Mouse (Mus musculus) lung, embryonic 15.5 days (tissue): ENCODE measurements around the gene Stmnd1. TPM values are rescaled to one million over a fixed set of nuclear protein-coding genes. Genes with fewer than 3 reads are reported as not detected.
"Not testable (repeated sequence)": the region's sequence is repeated elsewhere in the genome, so short reads cannot be mapped to it uniquely, and the experiment has no call there.

Experiments used
- ATAC-seq: fragments of 200-750 bp; cut with Nextera tagmentation; 2 replicates; pipeline ENCODE4 v1.8.0; 2017; ENCODE audit warnings: moderate number of reproducible peaks, borderline replicate concordance; ENCODE audit not compliant: low FRiP score, low TSS enrichment; ENCODE audit errors: extremely low read depth
- H3K27ac ChIP-seq: fragments of 300-500 bp; sonication (generic); 2 replicates; pipeline ENCODE4 v1.5.1; 2015; ENCODE audit warnings: moderate library complexity, mild to moderate bottlenecking, inconsistent platforms
- H3K27me3 ChIP-seq: fragments of 300-500 bp; sonication (generic); 2 replicates; pipeline ENCODE4 v1.6.1; 2015; ENCODE audit warnings: inconsistent platforms
- H3K36me3 ChIP-seq: fragments of 300-500 bp; sonication (generic); 2 replicates; pipeline ENCODE4 v1.6.1; 2015; ENCODE audit warnings: inconsistent platforms
- H3K4me1 ChIP-seq: fragments of 300-500 bp; sonication (generic); 2 replicates; pipeline ENCODE4 v1.6.1; 2015; ENCODE audit warnings: inconsistent platforms
- H3K4me2 ChIP-seq: fragments of 300-500 bp; sonication (generic); 2 replicates; pipeline ENCODE4 v1.6.1; 2015; ENCODE audit warnings: inconsistent platforms, mild to moderate bottlenecking, moderate library complexity
- H3K4me3 ChIP-seq: fragments of 300-500 bp; sonication (generic); 2 replicates; pipeline ENCODE4 v1.5.1; 2015; ENCODE audit warnings: mild to moderate bottlenecking, inconsistent platforms
- H3K9ac ChIP-seq: fragments of 300-500 bp; sonication (generic); 2 replicates; pipeline ENCODE4 v1.6.1; 2015; ENCODE audit warnings: inconsistent platforms
- H3K9me3 ChIP-seq: fragments of 300-500 bp; sonication (generic); 2 replicates; pipeline ENCODE4 v1.6.1; 2016; ENCODE audit warnings: inconsistent platforms
- WGBS: fragments of 180-500 bp; shearing (Covaris S2); methylation state at CpG from one replicate; pipeline ENCODE4 v1.1.7; 2015; 5-methylcytosine and 5-hydroxymethylcytosine counted together
- polyA plus RNA-seq: library from polyadenylated mRNA; unstranded; fragments of >200 nt; fragmentation: Nextera tagmentation; extraction: Ambion mirVana; gene quantifications from 2 replicates; pipeline ENCODE4 v1.2.1, GENCODE M21; 2015

Gene Stmnd1
- 0.17 and 0.23 TPM in 2 replicates for polyA plus RNA-seq

DNA sequence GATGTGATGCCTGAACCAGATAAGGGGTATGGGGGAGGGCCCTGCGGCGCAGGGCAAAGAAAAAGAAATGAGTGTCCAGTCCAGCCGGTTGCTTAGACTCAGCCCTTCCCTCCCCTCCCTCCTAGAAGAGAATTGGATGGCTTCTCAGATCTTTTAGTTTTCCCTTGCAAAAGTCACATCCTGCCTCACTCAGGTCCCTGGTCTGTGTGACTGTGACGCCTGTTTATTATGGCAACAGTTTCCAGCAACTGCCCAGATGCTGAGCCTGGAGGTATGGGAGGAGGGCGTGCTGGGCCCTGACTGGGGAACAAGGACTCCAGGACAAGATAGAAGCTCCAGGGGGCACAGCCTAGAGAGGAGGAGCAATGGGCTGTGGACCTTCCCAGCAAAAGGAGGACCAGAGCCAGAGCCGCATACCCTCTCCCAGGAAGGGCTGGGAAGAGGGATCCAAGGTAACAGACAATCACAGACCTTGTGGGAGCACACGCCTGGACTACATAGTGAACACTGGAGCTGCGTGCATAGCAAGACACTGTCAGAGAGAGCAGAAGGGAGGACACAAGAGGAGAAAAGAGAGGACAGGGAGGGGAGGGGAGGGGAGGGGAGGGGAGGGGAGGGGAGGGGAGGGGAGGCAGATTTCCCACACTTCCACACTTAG is at the start of gene Stmnd1:
TSS of gene Stmnd1 (plus strand) at position 269 of the 658 bp plus-strand sequence.
- no peaks in the 10 kb centered on the region for H3K27me3 ChIP-seq
- peak within 1 kb of the TSS; percentile 44 for H3K27ac ChIP-seq
- H3K4me1 ChIP-seq, result peaks cover 20% of the 10 kb centered on the region
- no peak within 1 kb of the TSS; the same call in 1 of the 2 replicates for H3K9ac ChIP-seq
- peak within 1 kb of the TSS; percentile 50 for H3K4me2 ChIP-seq
- peak within 1 kb of the TSS; percentile 12; the same call in 1 of the 2 replicates for H3K4me3 ChIP-seq
- no peaks in the 10 kb centered on the region for H3K9me3 ChIP-seq
- WGBS, result 16% methylated on average over 8 of the region's 8 CpGs
- peak; percentile 35; the same call in 1 of the 2 replicates for ATAC-seq
- H3K36me3 ChIP-seq, result no peaks in the 10 kb centered on the region

DNA sequence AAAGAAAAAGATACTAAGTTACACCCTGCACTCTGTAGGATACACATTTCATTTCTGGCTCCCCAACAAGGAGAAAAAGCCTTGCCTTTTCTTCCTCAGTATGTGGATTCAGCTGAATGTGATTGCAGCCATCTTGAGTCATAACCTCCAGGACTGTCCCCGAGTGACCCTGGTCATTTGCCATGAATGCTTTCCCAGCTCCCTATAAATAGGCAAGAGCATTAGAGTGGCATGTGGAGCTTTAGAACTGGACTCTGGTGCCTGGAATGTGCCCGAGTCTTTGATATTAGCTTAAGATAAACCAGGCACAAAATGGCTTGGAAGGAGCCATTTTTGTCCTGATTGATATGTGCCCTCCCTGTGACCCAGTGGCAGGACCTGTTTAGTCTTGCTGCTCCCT is 46.6 kb upstream of the Stmnd1 start:
- no peaks in the 10 kb centered on the region for H3K36me3 ChIP-seq
- no peak for ATAC-seq
- no peaks in the 10 kb centered on the region for H3K27me3 ChIP-seq
- H3K4me3 ChIP-seq, result no peak overlapping the region
- no peak overlapping the region for H3K27ac ChIP-seq
- H3K9me3 ChIP-seq, result no peaks in the 10 kb centered on the region
- H3K4me1 ChIP-seq, result 0 out of 2 replicates have a peak, but pooled peaks cover 6% of the 10 kb centered on the region
- H3K4me2 ChIP-seq, result no peak overlapping the region
- H3K9ac ChIP-seq, result no peak overlapping the region
- WGBS, result 47% methylated on average over 2 of the region's 2 CpGs

DNA sequence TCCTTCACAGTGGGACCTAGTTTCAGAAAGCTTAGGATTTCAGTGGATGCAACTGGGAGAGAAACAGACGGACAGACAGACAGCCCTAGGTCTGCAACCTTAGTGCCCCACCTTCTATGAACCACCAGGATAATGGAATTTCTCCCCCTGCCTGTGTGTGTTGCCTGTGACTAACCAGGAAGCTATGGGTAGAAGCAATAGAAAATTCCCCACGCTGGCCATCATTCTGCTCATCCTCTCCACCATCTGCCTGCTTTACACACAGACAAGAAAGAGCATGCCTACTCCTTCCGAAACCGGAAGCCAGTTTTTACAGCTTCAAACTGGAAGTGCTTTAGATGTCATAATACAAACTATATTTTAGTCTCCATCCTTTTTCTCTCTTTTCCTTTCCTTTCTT is 46.0 kb upstream of the Stmnd1 start:
- WGBS, result 82% methylated on average over 4 of the region's 4 CpGs
- no peak overlapping the region for H3K9ac ChIP-seq
- no peaks in the 10 kb centered on the region for H3K9me3 ChIP-seq
- ATAC-seq, result no peak
- no peak overlapping the region for H3K4me2 ChIP-seq
- 0 out of 2 replicates have a peak, but pooled peaks cover 6% of the 10 kb centered on the region for H3K4me1 ChIP-seq
- H3K27ac ChIP-seq, result no peak overlapping the region
- H3K4me3 ChIP-seq, result no peak overlapping the region
- no peaks in the 10 kb centered on the region for H3K36me3 ChIP-seq
- no peaks in the 10 kb centered on the region for H3K27me3 ChIP-seq

DNA sequence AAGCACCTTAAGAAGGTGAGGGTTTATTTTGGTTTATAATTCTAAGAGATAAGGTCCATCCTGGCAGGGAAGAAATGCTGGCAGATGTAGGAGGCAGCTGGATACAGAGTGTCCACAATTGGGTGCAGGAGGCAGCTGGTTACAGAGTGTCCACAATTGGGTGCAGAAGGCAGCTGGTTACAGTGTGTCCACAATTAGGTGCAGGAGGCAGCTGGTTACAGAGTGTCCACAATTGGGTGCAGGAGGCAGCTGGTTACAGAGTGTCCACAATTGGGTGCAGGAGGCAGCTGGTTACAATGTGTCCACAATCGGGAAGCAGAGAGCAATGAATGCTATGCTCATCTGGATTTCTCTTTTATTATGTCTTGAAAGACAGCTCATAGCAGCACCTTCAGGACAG is 44.8 kb upstream of the Stmnd1 start:
- not testable (repeated sequence) for H3K4me1 ChIP-seq, H3K4me2 ChIP-seq, H3K36me3 ChIP-seq, ATAC-seq, H3K4me3 ChIP-seq, H3K27me3 ChIP-seq, H3K27ac ChIP-seq, H3K9ac ChIP-seq, H3K9me3 ChIP-seq
- 85% methylated on average over 1 of the region's 1 CpGs for WGBS

DNA sequence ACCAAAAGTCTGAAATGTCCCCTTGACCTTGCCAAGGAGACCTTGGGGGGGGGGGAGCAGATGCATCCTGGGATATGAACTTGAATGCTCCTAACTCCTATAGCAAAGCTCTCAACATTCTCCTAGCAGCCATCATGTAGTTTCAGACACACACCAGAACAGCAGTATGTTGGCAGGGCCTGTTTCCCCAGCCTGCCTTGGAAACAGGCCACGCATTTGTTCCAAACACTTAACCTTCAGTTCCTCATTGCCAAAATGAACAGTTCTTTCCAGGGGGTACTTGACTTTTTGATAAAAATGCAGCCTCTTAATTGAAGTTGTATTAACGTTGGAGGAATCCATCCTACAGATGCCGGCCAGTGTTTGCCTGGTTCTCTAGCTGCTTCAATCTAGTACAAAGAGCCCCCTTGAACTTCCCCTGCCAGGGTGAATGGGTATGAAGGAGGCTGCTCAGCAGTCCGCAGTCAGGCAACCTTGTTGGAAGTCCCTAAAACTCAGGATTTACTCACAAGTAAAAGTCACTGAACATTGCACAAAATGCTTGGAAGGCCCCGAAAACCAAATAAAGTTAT is 41.9 kb upstream of the Stmnd1 start:
- no peak for ATAC-seq
- Histone ChIP-seq H3K36me3 (no peaks in the 10 kb centered on the region), H3K9ac (no peak overlapping the region), H3K27me3 (no peaks in the 10 kb centered on the region), H3K4me1 (0 out of 2 replicates have a peak, but pooled peaks cover 6% of the 10 kb centered on the region), H3K27ac (no peak overlapping the region), H3K9me3 (no peaks in the 10 kb centered on the region), H3K4me2 (no peak overlapping the region), H3K4me3 (no peak overlapping the region)
- WGBS, result 53% methylated on average over 5 of the region's 5 CpGs

DNA sequence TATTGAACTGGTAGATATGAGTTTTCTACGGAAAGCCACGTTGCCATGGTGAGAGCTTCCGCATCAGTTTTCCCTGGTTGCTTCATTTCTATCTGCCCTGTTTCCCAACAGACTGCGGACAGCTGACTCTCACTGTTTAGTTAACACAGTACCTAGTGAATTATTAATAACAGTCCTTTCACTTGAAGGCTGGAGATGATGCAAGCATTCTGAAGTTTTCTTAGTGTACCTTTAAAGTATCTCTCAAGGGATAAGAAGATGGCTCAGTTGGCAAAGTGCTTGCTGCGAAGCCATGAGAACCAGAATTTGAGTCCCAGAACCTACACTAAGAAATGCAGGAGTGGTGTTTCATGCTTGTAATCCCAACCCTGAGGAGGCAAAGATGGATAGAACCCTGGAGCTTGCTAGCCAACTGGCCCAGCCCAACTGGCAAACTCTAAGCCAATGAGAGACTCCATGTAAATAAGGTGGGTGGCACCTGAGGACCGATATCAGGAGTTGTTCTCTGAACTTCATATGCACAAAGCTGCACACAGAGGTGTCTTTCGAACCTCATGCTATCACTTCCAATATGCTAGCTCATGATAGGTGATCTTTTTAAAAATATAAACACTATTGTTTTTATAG is 35.7 kb upstream of the Stmnd1 start:
- Histone ChIP-seq H3K9ac (no peak overlapping the region), H3K27me3 (no peaks in the 10 kb centered on the region), H3K4me1 (no peaks in the 10 kb centered on the region), H3K4me2 (no peak overlapping the region), H3K9me3 (no peaks in the 10 kb centered on the region), H3K4me3 (no peak overlapping the region), H3K27ac (no peak overlapping the region), H3K36me3 (no peaks in the 10 kb centered on the region)
- 52% methylated on average over 7 of the region's 7 CpGs for WGBS
- no peak for ATAC-seq

DNA sequence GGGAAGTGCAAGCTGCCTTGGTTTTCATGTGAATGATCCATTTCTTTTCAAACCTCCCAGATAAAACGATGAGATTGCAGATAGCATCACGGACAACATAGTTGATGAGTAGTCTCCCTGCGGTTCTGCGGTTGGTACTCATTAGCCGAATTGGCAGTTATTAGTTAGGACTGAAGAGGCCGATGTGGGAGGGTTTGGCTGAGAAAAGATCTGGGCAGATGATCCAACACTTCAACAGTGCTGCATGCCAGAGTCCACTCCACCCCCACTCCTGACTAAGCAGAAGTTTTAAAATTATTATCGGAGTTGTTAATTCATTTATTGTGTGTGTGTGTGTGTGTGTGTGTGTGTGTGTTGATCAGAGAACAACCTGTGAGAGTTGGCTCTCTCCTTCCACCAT is 34.7 kb upstream of the Stmnd1 start:
- H3K27me3 ChIP-seq, result no peaks in the 10 kb centered on the region
- no peak overlapping the region for H3K27ac ChIP-seq
- H3K9me3 ChIP-seq, result no peaks in the 10 kb centered on the region
- no peak overlapping the region for H3K9ac ChIP-seq
- H3K4me1 ChIP-seq, result no peaks in the 10 kb centered on the region
- no peaks in the 10 kb centered on the region for H3K36me3 ChIP-seq
- no peak overlapping the region for H3K4me3 ChIP-seq
- H3K4me2 ChIP-seq, result no peak overlapping the region
- no peak for ATAC-seq
- WGBS, result 66% methylated on average over 7 of the region's 7 CpGs

DNA sequence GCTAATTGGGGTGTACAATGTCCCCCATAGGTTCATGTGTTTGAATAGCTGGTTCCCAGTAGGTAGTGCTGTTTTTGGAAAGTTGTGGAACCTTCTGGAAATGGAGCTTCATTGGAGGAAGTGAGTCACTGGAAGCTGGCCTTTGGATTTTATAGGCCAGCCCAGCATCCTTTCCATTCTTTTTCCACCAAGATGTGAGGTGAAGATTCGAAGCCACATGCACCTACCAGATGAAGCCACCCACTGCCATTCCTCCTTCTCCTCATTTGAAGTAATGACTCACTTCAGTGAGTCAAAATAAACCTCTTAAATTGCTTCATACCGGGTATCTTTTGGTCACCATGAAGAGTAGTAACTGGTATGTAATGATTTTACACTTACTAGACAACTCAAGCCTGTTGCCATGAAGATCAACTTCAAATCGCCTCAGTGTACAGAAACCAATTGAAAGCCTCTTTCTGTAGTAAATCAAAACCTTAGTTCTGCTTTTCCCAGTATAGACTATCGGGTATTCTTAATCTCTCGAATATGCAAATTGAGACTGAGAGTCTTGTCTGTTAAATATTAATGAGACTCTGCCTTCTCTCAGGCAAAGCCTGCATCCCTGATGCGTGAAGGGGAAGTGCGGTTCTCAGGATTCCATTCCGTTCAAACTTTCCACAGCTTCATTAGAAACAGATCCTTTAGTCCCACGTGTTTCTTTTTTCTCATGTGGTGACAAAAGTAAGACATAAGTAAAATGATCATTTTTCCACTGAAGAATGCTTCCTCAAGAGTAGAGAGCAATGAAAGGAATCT is 31.9 kb upstream of the Stmnd1 start:
- Histone ChIP-seq H3K9me3 (no peaks in the 10 kb centered on the region), H3K4me3 (no peak overlapping the region), H3K36me3 (no peaks in the 10 kb centered on the region), H3K9ac (no peak overlapping the region), H3K4me2 (no peak overlapping the region), H3K27me3 (no peaks in the 10 kb centered on the region), H3K4me1 (no peaks in the 10 kb centered on the region), H3K27ac (no peak overlapping the region)
- ATAC-seq, result no peak
- WGBS, result 75% methylated on average over 9 of the region's 9 CpGs

DNA sequence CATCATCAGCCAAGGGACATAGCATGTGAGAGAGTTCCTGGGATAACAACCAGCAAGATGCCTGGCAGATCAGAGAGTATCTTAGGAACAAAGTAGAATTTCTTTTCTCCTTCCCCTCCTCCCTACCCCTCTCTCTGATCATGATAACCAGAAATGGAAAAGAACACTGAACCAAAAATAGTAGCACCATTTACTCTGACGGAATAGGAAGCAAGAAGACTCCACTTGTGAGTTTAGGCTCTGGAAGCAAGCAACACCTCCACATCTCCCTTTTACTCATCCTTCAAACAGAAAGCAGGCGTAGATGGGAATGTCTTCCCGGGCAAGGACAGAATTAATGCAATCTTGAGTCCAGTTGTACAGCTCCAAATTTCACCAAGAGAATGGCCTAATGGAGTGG is 19.8 kb upstream of the Stmnd1 start:
- no peak overlapping the region for H3K27ac ChIP-seq
- no peaks in the 10 kb centered on the region for H3K36me3 ChIP-seq
- H3K27me3 ChIP-seq, result no peaks in the 10 kb centered on the region
- no peak overlapping the region for H3K4me2 ChIP-seq
- H3K4me3 ChIP-seq, result no peak overlapping the region
- no peak overlapping the region for H3K9ac ChIP-seq
- WGBS, result 76% methylated on average over 3 of the region's 3 CpGs
- no peaks in the 10 kb centered on the region for H3K9me3 ChIP-seq
- H3K4me1 ChIP-seq, result peaks cover 6% of the 10 kb centered on the region
- no peak for ATAC-seq

DNA sequence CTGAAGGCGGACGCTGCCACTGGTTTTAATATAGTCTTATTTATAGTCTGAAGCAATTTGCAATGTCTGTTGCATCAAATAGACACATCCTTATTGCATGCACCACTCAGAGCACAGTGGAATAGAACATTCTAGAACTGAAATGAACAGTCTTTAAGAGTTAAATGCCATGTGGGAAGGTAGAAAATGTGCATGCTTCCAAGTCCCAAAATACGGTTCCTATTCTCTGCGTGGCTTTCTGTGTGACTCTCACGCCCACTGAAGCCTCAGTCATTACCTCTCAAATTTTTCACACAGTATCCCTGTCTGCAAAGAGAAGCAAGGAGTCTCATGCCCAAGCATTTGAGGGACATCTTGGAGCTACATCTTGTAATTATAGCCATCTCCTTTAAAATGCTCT is 19.4 kb upstream of the Stmnd1 start:
- WGBS, result 90% methylated on average over 5 of the region's 5 CpGs
- Histone ChIP-seq H3K4me2 (no peak overlapping the region), H3K27me3 (no peaks in the 10 kb centered on the region), H3K9me3 (no peaks in the 10 kb centered on the region), H3K4me1 (peaks cover 6% of the 10 kb centered on the region), H3K9ac (no peak overlapping the region), H3K36me3 (no peaks in the 10 kb centered on the region), H3K27ac (no peak overlapping the region), H3K4me3 (no peak overlapping the region)
- no peak for ATAC-seq

DNA sequence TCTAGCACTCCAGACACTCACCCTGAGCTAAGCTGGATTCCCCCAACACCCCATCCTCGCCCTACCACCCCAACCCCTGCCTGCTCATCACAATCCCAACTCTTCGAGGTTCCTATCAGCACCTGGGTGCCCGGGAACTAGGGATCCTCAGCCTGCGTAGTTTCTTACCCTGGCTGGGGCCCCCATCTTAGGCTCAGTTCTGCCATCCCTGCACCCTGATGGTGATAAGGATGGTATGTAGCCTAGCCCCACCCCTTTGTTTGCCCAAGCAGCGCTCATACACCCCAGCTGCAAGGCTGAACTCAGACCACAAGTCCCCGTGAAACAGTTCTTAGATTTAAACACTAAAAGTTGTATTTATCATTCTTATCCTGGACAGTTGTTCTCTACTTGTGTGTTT is 17.9 kb upstream of the Stmnd1 start:
- H3K4me1 ChIP-seq, result peaks cover 6% of the 10 kb centered on the region
- ATAC-seq, result no peak
- H3K27me3 ChIP-seq, result no peaks in the 10 kb centered on the region
- H3K9me3 ChIP-seq, result no peaks in the 10 kb centered on the region
- 37% methylated on average over 6 of the region's 6 CpGs for WGBS
- H3K4me3 ChIP-seq, result no peak overlapping the region
- H3K4me2 ChIP-seq, result no peak overlapping the region
- H3K36me3 ChIP-seq, result no peaks in the 10 kb centered on the region
- no peak overlapping the region for H3K27ac ChIP-seq
- no peak overlapping the region for H3K9ac ChIP-seq

DNA sequence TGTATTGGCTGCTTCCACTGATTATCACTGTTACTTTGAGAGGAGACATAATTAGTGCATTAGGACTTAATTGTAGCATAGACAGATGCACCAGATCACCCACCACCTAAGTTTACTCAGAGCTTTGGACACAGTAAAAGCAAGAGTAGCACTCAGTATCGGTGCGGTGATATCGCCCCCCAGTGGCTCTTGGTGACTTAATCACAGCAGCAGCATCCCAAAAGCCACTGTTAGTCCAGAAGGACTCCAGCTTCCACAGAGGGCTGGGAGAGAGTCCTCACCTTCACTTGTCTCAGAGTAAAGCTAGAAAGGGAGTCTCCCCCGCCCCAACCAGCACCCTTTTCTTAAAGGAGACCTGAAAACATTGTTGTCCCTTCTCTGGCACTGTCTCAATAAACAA is 15.7 kb upstream of the Stmnd1 start:
- ATAC-seq, result no peak; the same call in 1 of the 2 replicates
- Histone ChIP-seq H3K4me1 (peaks cover 6% of the 10 kb centered on the region), H3K27me3 (no peaks in the 10 kb centered on the region), H3K27ac (no peak overlapping the region), H3K9me3 (no peaks in the 10 kb centered on the region), H3K36me3 (no peaks in the 10 kb centered on the region), H3K4me3 (no peak overlapping the region), H3K4me2 (no peak overlapping the region), H3K9ac (no peak overlapping the region)
- 5% methylated on average over 4 of the region's 4 CpGs for WGBS
